Mouse (Mus musculus): ENCODE measurements around the gene Hps4.

GRCm38 (mm10) chr5:112381154-112381553 lies 38.3 kb downstream of the Hps4 start:
- TF ChIP-seq CTCF (IDR thresholded peaks at IDR 0.05; ENCODE audit: extremely low read depth, insufficient read depth, low read length) (no peak), POLR2A (IDR thresholded peaks at IDR 0.05; ENCODE audit: extremely low read depth, insufficient read depth, low read length) (no peak)
